Mouse (Mus musculus): ENCODE measurements around the gene Ehd1. TPM values are rescaled to one million over a fixed set of nuclear protein-coding genes. Genes with fewer than 3 reads are reported as not detected.
"Not testable (repeated sequence)": the region's sequence is repeated elsewhere in the genome, so short reads cannot be mapped to it uniquely, and the experiment has no call there.

Ehd1 gene
- polyA plus RNA-seq, 1 experiment from 2014 or later: 58.1 TPM

DNA sequence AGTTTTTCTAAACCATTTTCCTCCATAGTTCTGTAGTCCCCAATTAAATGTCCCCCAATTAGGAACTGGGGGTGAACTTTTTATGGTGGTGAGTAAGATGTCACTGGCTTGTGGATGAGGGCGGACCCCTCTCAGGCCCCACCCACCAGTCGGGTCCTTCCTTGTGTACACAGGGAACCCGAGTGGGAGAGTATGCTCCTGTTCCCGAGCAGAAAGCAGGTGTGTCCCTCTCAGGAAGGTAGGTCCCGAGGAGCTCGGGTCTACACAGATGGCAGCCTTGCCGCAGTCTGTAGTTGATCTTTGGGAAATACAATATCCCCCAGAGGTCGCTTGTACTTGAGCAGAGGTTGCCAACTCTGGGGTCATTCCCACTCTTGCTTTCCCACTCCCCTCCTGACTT, 8.7 kb downstream of the Ehd1 start:
- no peak overlapping the region for H3K4me2 ChIP-seq (ENCODE audit: low read depth, low read length)
- H3K4me1 ChIP-seq (ENCODE audit: control insufficient read depth, insufficient read depth, low read length): no peaks in the 10 kb centered on the region
- H3K4me3 ChIP-seq (ENCODE audit: low read depth, low read length): no peak overlapping the region
- H3K27ac ChIP-seq (replicated peaks; ENCODE audit: low read depth, low read length): no peak overlapping the region
- no peaks in the 10 kb centered on the region for H3K27me3 ChIP-seq (ENCODE audit: control insufficient read depth, insufficient read depth, low read length)
- ATAC-seq (replicated peaks; ENCODE audit: insufficient number of reproducible peaks, low FRiP score, low TSS enrichment, low read depth): no peak
- H3K9ac ChIP-seq (replicated peaks; ENCODE audit: low read length): no peak overlapping the region
- 69% methylated on average over 8 of the region's 8 CpGs for WGBS
- no peaks in the 10 kb centered on the region; the same call in 1 of the 2 replicates for H3K36me3 ChIP-seq (replicated peaks; ENCODE audit: control insufficient read depth, insufficient read depth, low read depth, low read length)
- H3K9me3 ChIP-seq (replicated peaks; ENCODE audit: control insufficient read depth, low read length): no peaks in the 10 kb centered on the region
- no peak for DNase-seq (ENCODE audit: low spot score)

DNA sequence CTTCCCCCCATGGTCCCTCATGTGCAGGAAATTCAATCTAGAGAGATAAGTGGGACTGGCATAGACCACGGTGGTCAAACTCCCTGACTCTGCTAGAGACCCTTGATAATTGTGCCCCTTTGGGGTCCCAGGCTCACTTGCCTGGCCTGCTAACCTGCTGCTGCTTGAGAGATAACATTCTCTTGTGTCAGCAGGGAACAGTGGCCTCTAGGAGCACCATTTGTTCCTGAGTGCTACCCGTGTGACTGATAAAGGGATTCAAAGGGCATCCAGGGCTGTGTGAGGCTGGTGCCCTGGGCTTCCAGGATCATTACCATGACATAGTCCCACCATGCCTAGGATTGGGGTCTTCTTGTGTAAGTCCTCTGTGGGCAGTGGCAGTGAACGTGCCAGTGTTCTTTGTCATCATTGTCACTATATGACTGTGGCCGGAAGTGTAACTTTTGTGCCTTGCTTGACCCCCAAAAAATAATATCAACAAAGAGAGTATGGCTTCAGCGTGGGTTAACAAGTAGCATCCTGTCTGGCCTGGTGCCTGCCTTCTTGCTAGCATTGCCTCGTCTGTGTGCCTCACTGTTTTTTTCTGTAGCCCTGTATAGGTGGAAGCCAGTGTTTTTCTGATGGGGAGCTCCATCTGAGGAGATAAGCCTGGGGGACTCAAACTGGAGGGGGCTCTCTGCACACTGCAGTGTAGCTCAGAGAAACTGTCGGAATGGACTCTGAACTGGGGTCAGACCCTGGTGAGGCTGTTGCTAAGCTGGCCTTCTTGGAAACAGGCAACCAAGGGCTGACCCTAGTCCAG, 9.3 kb downstream of the Ehd1 start:
- WGBS: 81% methylated on average over 7 of the region's 7 CpGs
- no peaks in the 10 kb centered on the region; the same call in 1 of the 2 replicates for H3K36me3 ChIP-seq (replicated peaks; ENCODE audit: control insufficient read depth, insufficient read depth, low read depth, low read length)

GRCm38 (mm10) chr19:6286434-6287401, 10.2 kb downstream of the Ehd1 start:
- H3K9me3 ChIP-seq (replicated peaks; ENCODE audit: control insufficient read depth, low read length): no peaks in the 10 kb centered on the region
- 91% methylated on average over 19 of the region's 19 CpGs for WGBS
- H3K4me2 ChIP-seq (ENCODE audit: low read depth, low read length): no peak overlapping the region
- DNase-seq (ENCODE audit: low spot score) (no peak), ATAC-seq (replicated peaks; ENCODE audit: insufficient number of reproducible peaks, low FRiP score, low TSS enrichment, low read depth) (no peak)
- no peaks in the 10 kb centered on the region for H3K4me1 ChIP-seq (ENCODE audit: control insufficient read depth, insufficient read depth, low read length)
- no peaks in the 10 kb centered on the region; the same call in none of the 2 replicates for H3K36me3 ChIP-seq (replicated peaks; ENCODE audit: control insufficient read depth, insufficient read depth, low read depth, low read length)
- H3K4me3 ChIP-seq (ENCODE audit: low read depth, low read length): no peak overlapping the region
- H3K27me3 ChIP-seq (ENCODE audit: control insufficient read depth, insufficient read depth, low read length): no peaks in the 10 kb centered on the region
- H3K27ac ChIP-seq (replicated peaks; ENCODE audit: low read depth, low read length): 0 out of 2 replicates have a peak overlapping the region, but pooled peaks have one; percentile 8
- no peak overlapping the region for H3K9ac ChIP-seq (replicated peaks; ENCODE audit: low read length)

More for the DNA sequence above, 9.3 kb downstream of the Ehd1 start:
- H3K4me1 ChIP-seq (ENCODE audit: control insufficient read depth, insufficient read depth, low read length): no peaks in the 10 kb centered on the region
- no peak overlapping the region for H3K9ac ChIP-seq (replicated peaks; ENCODE audit: low read length)
- H3K27ac ChIP-seq (replicated peaks; ENCODE audit: low read depth, low read length): 0 out of 2 replicates have a peak overlapping the region, but pooled peaks have one; percentile 8
- DNase-seq (ENCODE audit: low spot score) (no peak), ATAC-seq (replicated peaks; ENCODE audit: insufficient number of reproducible peaks, low FRiP score, low TSS enrichment, low read depth) (no peak)
- no peak overlapping the region for H3K4me3 ChIP-seq (ENCODE audit: low read depth, low read length)
- H3K9me3 ChIP-seq (replicated peaks; ENCODE audit: control insufficient read depth, low read length): no peaks in the 10 kb centered on the region
- no peaks in the 10 kb centered on the region for H3K27me3 ChIP-seq (ENCODE audit: control insufficient read depth, insufficient read depth, low read length)
- H3K4me2 ChIP-seq (ENCODE audit: low read depth, low read length): no peak overlapping the region

DNA sequence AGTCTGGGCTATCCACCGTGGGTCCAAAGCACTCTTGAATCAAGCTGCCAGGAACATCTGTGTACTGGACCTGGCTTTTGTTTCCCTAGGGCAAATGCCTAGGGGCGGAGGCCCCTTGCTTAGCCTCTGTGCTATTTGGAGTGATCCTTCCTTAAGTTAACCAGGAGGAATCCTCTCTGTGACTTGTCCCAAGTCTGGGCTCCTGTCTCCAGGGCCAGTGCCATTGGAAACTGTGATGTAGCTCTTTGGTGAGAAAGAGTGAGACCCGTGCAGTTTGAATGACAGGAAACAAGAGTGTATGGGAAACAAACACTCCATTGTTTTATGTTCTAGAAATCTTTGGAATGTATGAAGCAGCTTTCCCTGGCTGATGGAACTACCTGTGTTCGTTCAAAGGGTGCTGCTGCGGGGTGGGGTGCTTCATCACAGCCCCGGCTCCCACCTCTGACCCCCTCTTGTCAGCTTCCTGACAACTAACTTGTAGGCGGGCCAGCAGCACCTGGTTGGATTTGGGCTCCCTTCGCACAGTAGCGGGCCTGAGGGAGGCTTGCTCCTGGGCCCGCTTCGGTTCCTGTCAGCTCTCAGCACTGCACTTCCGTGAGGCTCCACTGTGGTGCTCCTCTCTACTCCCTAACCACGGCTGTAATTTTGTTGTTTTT, 11.8 kb downstream of the Ehd1 start:
- Histone ChIP-seq H3K27ac (replicated peaks; ENCODE audit: low read depth, low read length) (no peak overlapping the region; the same call in 1 of the 2 replicates), H3K9ac (replicated peaks; ENCODE audit: low read length) (no peak overlapping the region; the same call in 1 of the 2 replicates), H3K4me3 (ENCODE audit: low read depth, low read length) (no peak overlapping the region), H3K36me3 (replicated peaks; ENCODE audit: control insufficient read depth, insufficient read depth, low read depth, low read length) (no peaks in the 10 kb centered on the region; the same call in none of the 2 replicates), H3K4me1 (ENCODE audit: control insufficient read depth, insufficient read depth, low read length) (no peaks in the 10 kb centered on the region), H3K4me2 (ENCODE audit: low read depth, low read length) (no peak overlapping the region), H3K27me3 (ENCODE audit: control insufficient read depth, insufficient read depth, low read length) (no peaks in the 10 kb centered on the region), H3K9me3 (replicated peaks; ENCODE audit: control insufficient read depth, low read length) (no peaks in the 10 kb centered on the region)
- 64% methylated on average over 13 of the region's 13 CpGs for WGBS
- ATAC-seq (replicated peaks; ENCODE audit: insufficient number of reproducible peaks, low FRiP score, low TSS enrichment, low read depth) (no peak), DNase-seq (ENCODE audit: low spot score) (no peak)

DNA sequence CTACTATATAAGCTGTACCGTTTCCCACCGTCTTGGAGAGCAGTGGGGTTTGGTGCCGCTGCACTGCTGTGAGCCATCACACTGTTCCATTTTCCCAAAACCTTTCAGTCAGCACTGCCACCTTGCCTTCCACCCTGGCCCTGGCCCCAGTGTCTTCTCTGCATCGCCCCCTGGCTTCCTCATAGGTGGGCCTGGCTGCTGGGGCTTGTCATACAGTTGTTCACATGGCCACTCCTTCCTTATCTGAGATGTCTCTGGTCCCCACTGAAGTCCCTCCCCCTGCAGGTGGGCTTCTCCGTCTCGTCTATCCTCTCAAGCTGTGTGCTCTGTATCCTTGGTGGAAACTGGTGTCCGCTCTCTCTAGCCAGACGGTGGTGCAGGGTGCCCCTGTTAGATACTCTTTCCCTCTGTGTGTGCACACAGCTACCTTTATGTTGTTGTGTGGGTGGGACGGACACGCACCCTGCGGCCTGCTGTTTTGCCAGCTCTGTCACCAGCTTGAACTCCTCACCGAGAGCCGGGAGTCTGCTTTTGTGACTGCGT, 13.2 kb downstream of the Ehd1 start:
- Histone ChIP-seq H3K27ac (replicated peaks; ENCODE audit: low read depth, low read length) (no peak overlapping the region), H3K36me3 (replicated peaks; ENCODE audit: control insufficient read depth, insufficient read depth, low read depth, low read length) (no peaks in the 10 kb centered on the region; the same call in 1 of the 2 replicates), H3K9ac (replicated peaks; ENCODE audit: low read length) (no peak overlapping the region), H3K27me3 (ENCODE audit: control insufficient read depth, insufficient read depth, low read length) (no peaks in the 10 kb centered on the region), H3K9me3 (replicated peaks; ENCODE audit: control insufficient read depth, low read length) (no peaks in the 10 kb centered on the region), H3K4me2 (ENCODE audit: low read depth, low read length) (no peak overlapping the region), H3K4me1 (ENCODE audit: control insufficient read depth, insufficient read depth, low read length) (no peaks in the 10 kb centered on the region), H3K4me3 (ENCODE audit: low read depth, low read length) (no peak overlapping the region)
- no peak for DNase-seq (ENCODE audit: low spot score)
- ATAC-seq (replicated peaks; ENCODE audit: insufficient number of reproducible peaks, low FRiP score, low TSS enrichment, low read depth): no peak
- 90% methylated on average over 14 of the region's 14 CpGs for WGBS

GRCm38 (mm10) chr19:6290720-6291116, 14.2 kb downstream of the Ehd1 start:
- H3K27ac ChIP-seq (replicated peaks; ENCODE audit: low read depth, low read length); H3K36me3 ChIP-seq (replicated peaks; ENCODE audit: control insufficient read depth, insufficient read depth, low read depth, low read length); ATAC-seq (replicated peaks; ENCODE audit: insufficient number of reproducible peaks, low FRiP score, low TSS enrichment, low read depth); DNase-seq (ENCODE audit: low spot score); H3K4me3 ChIP-seq (ENCODE audit: low read depth, low read length); H3K4me2 ChIP-seq (ENCODE audit: low read depth, low read length); H3K27me3 ChIP-seq (ENCODE audit: control insufficient read depth, insufficient read depth, low read length); H3K9ac ChIP-seq (replicated peaks; ENCODE audit: low read length); H3K4me1 ChIP-seq (ENCODE audit: control insufficient read depth, insufficient read depth, low read length); H3K9me3 ChIP-seq (replicated peaks; ENCODE audit: control insufficient read depth, low read length): not testable (repeated sequence)
- 97% methylated on average over 5 of the region's 6 CpGs for WGBS

DNA sequence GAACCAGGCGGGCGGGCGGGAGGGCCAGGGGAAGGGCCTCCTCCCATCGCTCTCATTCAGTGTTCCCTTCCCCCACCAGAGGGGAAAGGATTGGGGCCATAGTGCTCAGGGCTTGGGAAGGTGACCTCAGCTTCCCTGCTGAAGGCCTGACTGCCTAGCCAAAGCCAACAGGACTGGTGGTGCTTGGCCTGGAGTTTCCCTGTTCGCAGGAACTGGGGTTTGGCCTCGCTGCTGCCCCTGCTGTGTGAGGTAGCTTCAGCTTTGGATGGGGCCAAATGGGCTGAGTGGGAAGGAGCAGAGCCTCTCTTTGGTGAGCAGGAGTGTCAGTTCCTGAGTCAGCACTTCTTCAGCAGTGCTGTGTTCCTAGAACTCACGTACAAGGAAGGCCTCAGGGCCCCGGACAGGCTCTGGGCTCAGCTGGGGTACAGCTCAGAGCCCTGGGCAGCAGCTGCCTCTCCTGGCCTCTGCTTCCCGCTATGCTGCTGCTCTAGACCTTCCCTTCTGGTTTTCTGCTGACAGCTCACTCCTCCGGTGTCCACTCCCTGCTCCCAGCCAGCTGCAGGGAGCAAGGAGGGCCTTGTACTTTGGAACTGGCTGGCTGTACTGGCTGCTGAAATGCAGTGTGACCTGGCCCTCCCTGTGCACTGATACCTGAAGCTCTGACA, 14.7 kb downstream of the Ehd1 start:
- no peak overlapping the region for H3K4me2 ChIP-seq (ENCODE audit: low read depth, low read length)

More for the DNA sequence above, 14.7 kb downstream of the Ehd1 start:
- Histone ChIP-seq H3K9me3 (replicated peaks; ENCODE audit: control insufficient read depth, low read length) (no peaks in the 10 kb centered on the region), H3K4me1 (ENCODE audit: control insufficient read depth, insufficient read depth, low read length) (no peaks in the 10 kb centered on the region), H3K4me3 (ENCODE audit: low read depth, low read length) (no peak overlapping the region), H3K27ac (replicated peaks; ENCODE audit: low read depth, low read length) (no peak overlapping the region), H3K27me3 (ENCODE audit: control insufficient read depth, insufficient read depth, low read length) (no peaks in the 10 kb centered on the region), H3K9ac (replicated peaks; ENCODE audit: low read length) (no peak overlapping the region), H3K36me3 (replicated peaks; ENCODE audit: control insufficient read depth, insufficient read depth, low read depth, low read length) (peaks cover 3% of the 10 kb centered on the region)
- ATAC-seq (replicated peaks; ENCODE audit: insufficient number of reproducible peaks, low FRiP score, low TSS enrichment, low read depth) (no peak), DNase-seq (ENCODE audit: low spot score) (no peak)
- 81% methylated on average over 10 of the region's 10 CpGs for WGBS
